Mouse (Mus musculus): ENCODE measurements around the gene Tm9sf1. TPM values are rescaled to one million over a fixed set of nuclear protein-coding genes. Genes with fewer than 3 reads are reported as not detected.

Gene Tm9sf1
- polyA plus RNA-seq, 1 experiment from 2014 or later: 91.1 TPM

DNA sequence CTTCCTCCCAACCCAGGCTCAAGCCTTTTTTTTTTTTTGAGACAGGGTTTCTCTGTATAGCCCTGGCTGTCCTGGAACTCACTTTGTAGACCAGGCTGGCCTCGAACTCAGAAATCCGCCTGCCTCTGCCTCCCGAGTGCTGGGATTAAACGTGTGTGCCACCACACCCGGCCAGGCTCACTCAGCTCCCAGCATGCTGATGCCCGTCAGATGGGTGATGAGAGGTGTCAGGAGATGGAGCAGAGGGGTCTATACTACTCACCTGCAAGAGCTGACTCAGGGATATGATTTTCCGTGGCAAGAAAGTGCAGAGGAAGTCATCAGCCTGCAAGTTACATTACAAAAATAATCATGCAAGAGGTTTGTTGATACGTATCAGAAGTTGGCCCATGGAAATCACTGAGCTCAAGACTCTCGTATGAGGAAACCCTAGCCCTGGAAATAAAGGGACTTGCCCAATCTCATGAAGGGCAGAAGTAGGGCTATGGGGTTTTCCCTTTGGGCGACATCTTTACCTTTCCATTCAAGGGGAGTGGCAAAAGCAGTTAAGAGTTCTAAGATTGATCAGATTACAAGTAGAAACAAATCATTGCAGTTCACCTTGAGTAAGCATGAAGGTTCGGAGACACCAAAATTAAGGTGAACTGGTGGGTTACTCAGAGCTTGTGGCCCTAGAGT lies 53.7 kb downstream of the Tm9sf1 start:
- H3K4me1 ChIP-seq (ENCODE audit: insufficient read depth, low read depth, low read length): peaks cover 10% of the 10 kb centered on the region
- TF ChIP-seq EP300 (IDR thresholded peaks at IDR 0.05) (no peak), CTCF (IDR thresholded peaks at IDR 0.05) (no peak)
- DNase-seq (ENCODE audit: low spot score): no peak
- ATAC-seq: no peak
- no peaks in the 10 kb centered on the region for H3K9me3 ChIP-seq (ENCODE audit: low read length)
- H3K4me3 ChIP-seq (ENCODE audit: low read depth, low read length): peak overlapping the region; percentile 91
- peaks cover 9% of the 10 kb centered on the region; the same call in 1 of the 2 replicates for H3K36me3 ChIP-seq (ENCODE audit: insufficient read depth, low read length)
- peak overlapping the region; percentile 84 for H3K27ac ChIP-seq (ENCODE audit: low read length)
- H3K27me3 ChIP-seq (replicated peaks; ENCODE audit: insufficient read depth, low read length): no peaks in the 10 kb centered on the region
- 75% methylated on average over 11 of the region's 11 CpGs for WGBS
- peak overlapping the region; percentile 63 for H3K9ac ChIP-seq (replicated peaks; ENCODE audit: low read depth)
- H3K4me2 ChIP-seq (replicated peaks; ENCODE audit: low read depth, low read length): peak overlapping the region; percentile 94

DNA sequence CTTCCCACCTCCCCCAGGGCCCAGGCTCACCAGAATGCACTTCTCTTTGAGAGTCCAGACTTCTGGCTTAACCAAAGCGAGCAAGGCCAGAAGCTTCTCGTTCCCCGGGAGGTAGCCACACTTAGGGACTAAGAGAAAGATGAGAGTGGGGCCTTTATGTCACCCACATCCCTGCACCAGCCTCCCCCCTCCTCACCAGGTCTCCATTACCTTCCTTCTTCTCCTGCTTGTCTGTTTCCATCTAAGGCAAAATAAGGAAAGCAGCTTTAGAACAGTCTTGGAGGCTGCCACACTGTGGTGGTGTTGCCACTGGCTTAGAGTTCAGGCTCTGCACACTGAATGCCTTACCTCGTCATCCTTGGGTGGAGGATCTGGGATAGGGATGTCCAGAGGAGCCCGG lies 54.3 kb downstream of the Tm9sf1 start:
- H3K4me1 ChIP-seq (ENCODE audit: insufficient read depth, low read depth, low read length): peaks cover 10% of the 10 kb centered on the region
- H3K4me2 ChIP-seq (replicated peaks; ENCODE audit: low read depth, low read length): no peak overlapping the region
- H3K9ac ChIP-seq (replicated peaks; ENCODE audit: low read depth): no peak overlapping the region
- H3K36me3 ChIP-seq (ENCODE audit: insufficient read depth, low read length): peaks cover 6% of the 10 kb centered on the region; the same call in 1 of the 2 replicates
- DNase-seq (ENCODE audit: low spot score): no peak
- H3K9me3 ChIP-seq (ENCODE audit: low read length): no peaks in the 10 kb centered on the region
- WGBS: 94% methylated on average over 5 of the region's 5 CpGs
- no peaks in the 10 kb centered on the region for H3K27me3 ChIP-seq (replicated peaks; ENCODE audit: insufficient read depth, low read length)
- H3K4me3 ChIP-seq (ENCODE audit: low read depth, low read length): no peak overlapping the region
- H3K27ac ChIP-seq (ENCODE audit: low read length): no peak overlapping the region
- TF ChIP-seq CTCF (IDR thresholded peaks at IDR 0.05) (no peak), EP300 (IDR thresholded peaks at IDR 0.05) (no peak)
- no peak for ATAC-seq

DNA sequence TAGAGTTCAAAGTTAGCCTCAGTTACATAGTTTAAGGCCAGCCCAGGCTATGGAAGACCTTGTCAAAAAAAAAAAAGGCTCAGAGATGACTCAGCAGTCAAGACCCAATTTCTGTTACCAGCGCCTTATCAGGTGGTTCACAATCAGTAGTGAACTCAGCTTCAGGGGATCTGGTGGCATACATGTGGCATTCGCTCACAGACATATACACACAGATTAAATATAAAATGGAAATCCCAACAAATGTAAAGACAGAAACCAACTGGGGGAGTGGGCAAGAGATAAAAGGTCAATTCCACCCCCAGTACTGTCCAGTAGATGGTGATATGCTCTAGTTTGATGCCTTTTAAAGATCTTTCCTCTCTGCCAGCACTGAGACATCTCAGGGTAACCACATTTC lies 57.5 kb downstream of the Tm9sf1 start:
- no peak for TF ChIP-seq CTCF (IDR thresholded peaks at IDR 0.05)
- TF ChIP-seq EP300 (IDR thresholded peaks at IDR 0.05): no peak
- Histone ChIP-seq H3K27me3 (replicated peaks; ENCODE audit: insufficient read depth, low read length) (no peaks in the 10 kb centered on the region), H3K4me1 (ENCODE audit: insufficient read depth, low read depth, low read length) (peaks cover 4% of the 10 kb centered on the region; the same call in 1 of the 2 replicates), H3K4me2 (replicated peaks; ENCODE audit: low read depth, low read length) (no peak overlapping the region), H3K9me3 (ENCODE audit: low read length) (no peaks in the 10 kb centered on the region), H3K4me3 (ENCODE audit: low read depth, low read length) (no peak overlapping the region), H3K27ac (ENCODE audit: low read length) (no peak overlapping the region), H3K9ac (replicated peaks; ENCODE audit: low read depth) (no peak overlapping the region), H3K36me3 (ENCODE audit: insufficient read depth, low read length) (peaks cover 9% of the 10 kb centered on the region; the same call in 1 of the 2 replicates)
- no peak for ATAC-seq
- DNase-seq (ENCODE audit: low spot score): no peak
- 91% methylated on average over 2 of the region's 2 CpGs for WGBS

Other genes starting within 250 kb of the Tm9sf1 start
- 54.8 and 57.5 TPM in 2 replicates for gene Dhrs4, start 165.0 kb downstream of the Tm9sf1 start, polyA plus RNA-seq (2015; fragmentation: Nextera tagmentation; extraction: Ambion mirVana)
- gene Carmil3, start 153.2 kb downstream of the Tm9sf1 start, polyA plus RNA-seq (2015; fragmentation: Nextera tagmentation; extraction: Ambion mirVana): 0.23 and 0.42 TPM in 2 replicates
- gene Cpne6, start 133.4 kb downstream of the Tm9sf1 start, polyA plus RNA-seq (2015; fragmentation: Nextera tagmentation; extraction: Ambion mirVana): not detected in 2 replicates
- not detected in 2 replicates for gene Nrl, start 118.8 kb downstream of the Tm9sf1 start, polyA plus RNA-seq (2015; fragmentation: Nextera tagmentation; extraction: Ambion mirVana)
- 37.4 and 37.6 TPM in 2 replicates for gene Pck2, start 103.5 kb downstream of the Tm9sf1 start, polyA plus RNA-seq (2015; fragmentation: Nextera tagmentation; extraction: Ambion mirVana)
- gene Dcaf11, start 83.8 kb downstream of the Tm9sf1 start, polyA plus RNA-seq (2015; fragmentation: Nextera tagmentation; extraction: Ambion mirVana): 93.4 and 95.3 TPM in 2 replicates
- 1.8 and 2.3 TPM in 2 replicates for gene A730061H03Rik, start 83.4 kb downstream of the Tm9sf1 start, polyA plus RNA-seq (2015; fragmentation: Nextera tagmentation; extraction: Ambion mirVana)
- gene Fitm1, start 68.2 kb downstream of the Tm9sf1 start, polyA plus RNA-seq (2015; fragmentation: Nextera tagmentation; extraction: Ambion mirVana): 1.3 and 1.5 TPM in 2 replicates
- gene Psme1, start 65.7 kb downstream of the Tm9sf1 start, polyA plus RNA-seq (2015; fragmentation: Nextera tagmentation; extraction: Ambion mirVana): 215 and 219 TPM in 2 replicates
- 18.3 and 18.9 TPM in 2 replicates for gene Emc9, start 58.5 kb downstream of the Tm9sf1 start, polyA plus RNA-seq (2015; fragmentation: Nextera tagmentation; extraction: Ambion mirVana)
- gene Psme2, start 52.7 kb downstream of the Tm9sf1 start, polyA plus RNA-seq (2015; fragmentation: Nextera tagmentation; extraction: Ambion mirVana): 308 and 312 TPM in 2 replicates
- 17.4 and 24.1 TPM in 2 replicates for gene Rnf31, start 52.1 kb downstream of the Tm9sf1 start, polyA plus RNA-seq (2015; fragmentation: Nextera tagmentation; extraction: Ambion mirVana)
- gene Irf9, start 40.2 kb downstream of the Tm9sf1 start, polyA plus RNA-seq (2015; fragmentation: Nextera tagmentation; extraction: Ambion mirVana): 26.2 and 29.5 TPM in 2 replicates
- gene Rec8, start 25.8 kb downstream of the Tm9sf1 start, polyA plus RNA-seq (2015; fragmentation: Nextera tagmentation; extraction: Ambion mirVana): 4.4 and 4.7 TPM in 2 replicates
- 25.5 and 25.9 TPM in 2 replicates for gene Ipo4, start 7.8 kb downstream of the Tm9sf1 start, polyA plus RNA-seq (2015; fragmentation: Nextera tagmentation; extraction: Ambion mirVana)
- 1.2 and 2.0 TPM in 2 replicates for gene Gm49378, start 5.9 kb downstream of the Tm9sf1 start, polyA plus RNA-seq (2015; fragmentation: Nextera tagmentation; extraction: Ambion mirVana)
- gene Tssk4, start 6.4 kb upstream of the Tm9sf1 start, polyA plus RNA-seq (2015; fragmentation: Nextera tagmentation; extraction: Ambion mirVana): 0.58 and 0.61 TPM in 2 replicates
- gene Mdp1, start 16.7 kb upstream of the Tm9sf1 start, polyA plus RNA-seq (2015; fragmentation: Nextera tagmentation; extraction: Ambion mirVana): 46.2 and 47.6 TPM in 2 replicates
- gene Gmpr2, start 28.1 kb upstream of the Tm9sf1 start, polyA plus RNA-seq (2015; fragmentation: Nextera tagmentation; extraction: Ambion mirVana): 34.0 and 38.6 TPM in 2 replicates
- 369 and 396 TPM in 2 replicates for gene Nedd8, start 28.3 kb upstream of the Tm9sf1 start, polyA plus RNA-seq (2015; fragmentation: Nextera tagmentation; extraction: Ambion mirVana)
- gene Tinf2, start 38.0 kb upstream of the Tm9sf1 start, polyA plus RNA-seq (2015; fragmentation: Nextera tagmentation; extraction: Ambion mirVana): 18.8 and 19.9 TPM in 2 replicates
- 14.2 and 20.6 TPM in 2 replicates for gene Tgm1, start 70.1 kb upstream of the Tm9sf1 start, polyA plus RNA-seq (2015; fragmentation: Nextera tagmentation; extraction: Ambion mirVana)
- 31.4 and 32.5 TPM in 2 replicates for gene Rabggta, start 78.5 kb upstream of the Tm9sf1 start, polyA plus RNA-seq (2015; fragmentation: Nextera tagmentation; extraction: Ambion mirVana)
- 74.1 and 83.5 TPM in 2 replicates for gene Dhrs1, start 101.9 kb upstream of the Tm9sf1 start, polyA plus RNA-seq (2015; fragmentation: Nextera tagmentation; extraction: Ambion mirVana)
- gene Nop9, start 101.9 kb upstream of the Tm9sf1 start, polyA plus RNA-seq (2015; fragmentation: Nextera tagmentation; extraction: Ambion mirVana): 16.2 and 19.5 TPM in 2 replicates
- 0.65 and 1.3 TPM in 2 replicates for gene Cideb, start 114.7 kb upstream of the Tm9sf1 start, polyA plus RNA-seq (2015; fragmentation: Nextera tagmentation; extraction: Ambion mirVana)
- gene Ltb4r2, start 117.6 kb upstream of the Tm9sf1 start, polyA plus RNA-seq (2015; fragmentation: Nextera tagmentation; extraction: Ambion mirVana): 0.77 and 0.97 TPM in 2 replicates
- 4.1 and 4.6 TPM in 2 replicates for gene Ltb4r1, start 122.2 kb upstream of the Tm9sf1 start, polyA plus RNA-seq (2015; fragmentation: Nextera tagmentation; extraction: Ambion mirVana)
- gene Adcy4, start 140.3 kb upstream of the Tm9sf1 start, polyA plus RNA-seq (2015; fragmentation: Nextera tagmentation; extraction: Ambion mirVana): 29.3 and 33.3 TPM in 2 replicates
- gene Ripk3, start 145.1 kb upstream of the Tm9sf1 start, polyA plus RNA-seq (2015; fragmentation: Nextera tagmentation; extraction: Ambion mirVana): 16.2 and 24.2 TPM in 2 replicates
- 17.1 and 18.1 TPM in 2 replicates for gene Nfatc4, start 179.3 kb upstream of the Tm9sf1 start, polyA plus RNA-seq (2015; fragmentation: Nextera tagmentation; extraction: Ambion mirVana)
- 4.2 and 4.7 TPM in 2 replicates for gene Nynrin, start 210.2 kb upstream of the Tm9sf1 start, polyA plus RNA-seq (2015; fragmentation: Nextera tagmentation; extraction: Ambion mirVana)
- 0.26 and 0.44 TPM in 2 replicates for gene Cbln3, start 240.6 kb upstream of the Tm9sf1 start, polyA plus RNA-seq (2015; fragmentation: Nextera tagmentation; extraction: Ambion mirVana)
- gene Khnyn, start 241.1 kb upstream of the Tm9sf1 start, polyA plus RNA-seq (2015; fragmentation: Nextera tagmentation; extraction: Ambion mirVana): 10.1 and 11.7 TPM in 2 replicates

Data from lung, postnatal 0 days (tissue).